Mouse (Mus musculus): ENCODE measurements around the gene Hbb-bt. TPM values are rescaled to one million over a fixed set of nuclear protein-coding genes. Genes with fewer than 3 reads are reported as not detected.
"Not testable (repeated sequence)": the region's sequence is repeated elsewhere in the genome, so short reads cannot be mapped to it uniquely, and the experiment has no call there.

Hbb-bt gene
- total RNA-seq (2022): 10 to 100 TPM; 11.6 to 30.4 (median 18.8) TPM

- no peak for DNase-seq (ENCODE audit: low spot score in 2 of 2)
These were observed at the start of gene Hbb-bt for GRCm38 (mm10) chr7:103813766-103814165. TSS of gene Hbb-bt (minus strand) at chr7:103813996.

DNA sequence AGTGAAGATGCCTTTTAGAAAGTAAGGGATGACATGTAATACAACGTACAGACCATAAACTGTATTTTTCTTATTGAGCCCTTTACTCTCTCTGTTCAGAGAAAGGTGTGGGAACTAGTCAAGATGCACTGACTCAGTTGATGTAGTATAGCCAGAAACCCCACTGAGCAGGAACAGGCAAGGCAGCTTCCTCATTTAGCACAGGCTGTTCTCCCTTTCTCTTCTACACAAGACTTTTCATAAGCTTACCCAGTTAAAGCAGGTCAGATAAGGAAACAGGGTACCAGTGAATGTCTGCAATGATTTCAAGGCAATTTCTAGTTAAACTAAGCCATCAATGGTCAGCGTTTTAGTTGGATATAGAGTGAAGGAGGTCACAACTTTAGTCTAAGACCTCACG is 47.7 kb upstream of the Hbb-bt start:
- DNase-seq (ENCODE audit: low spot score in 2 of 2): no peak

DNA sequence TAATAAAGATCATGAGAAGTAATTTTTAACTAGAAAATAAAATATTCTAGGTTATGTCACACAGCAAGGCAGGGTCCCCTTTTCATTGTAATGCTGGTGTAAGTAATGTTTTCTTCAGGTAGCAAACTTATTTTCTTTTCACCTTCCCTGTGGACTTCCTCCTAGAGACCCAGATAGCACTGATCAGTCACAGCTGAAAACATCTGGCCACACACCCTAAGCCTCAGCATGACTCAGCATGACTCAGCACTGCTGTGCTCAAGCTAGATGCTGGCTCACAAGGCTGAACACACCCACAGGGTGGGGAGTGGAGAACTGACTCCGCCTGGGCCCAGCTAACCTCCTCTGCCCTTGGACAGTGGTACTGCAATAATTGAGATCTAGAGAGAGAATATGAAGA is 47.1 kb upstream of the Hbb-bt start:
- DNase-seq (ENCODE audit: low spot score in 2 of 2): peak in 1 of 2 experiments; percentile 2

DNA sequence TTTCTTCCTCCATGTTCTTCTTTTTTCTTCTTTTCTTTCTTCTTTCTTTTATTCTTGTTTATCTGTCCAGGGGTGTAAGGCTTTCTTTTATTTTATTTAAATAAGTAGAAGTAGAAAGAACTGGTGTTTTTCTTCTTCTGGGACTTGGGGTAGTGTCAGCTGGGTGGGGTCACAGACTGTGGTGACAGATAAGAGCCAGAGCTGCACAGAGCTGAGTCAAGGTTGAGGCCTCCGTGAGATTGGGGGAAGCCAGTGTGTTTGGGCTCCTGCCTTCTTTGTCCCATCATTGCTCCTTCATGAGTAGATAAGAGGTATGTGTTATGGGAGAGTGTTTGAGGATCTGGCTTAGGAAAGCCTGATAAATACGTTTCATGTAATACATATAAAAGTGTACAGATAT is 45.3 kb upstream of the Hbb-bt start:
- DNase-seq (ENCODE audit: low spot score in 2 of 2): no peak

- DNase-seq (ENCODE audit: low spot score in 2 of 2): no peak
These were observed 40.9 kb upstream of the Hbb-bt start for GRCm38 (mm10) chr7:103854669-103855068.

GRCm38 (mm10) chr7:103853090-103853489 is 39.3 kb upstream of the Hbb-bt start, which contains the start of gene Hbb-y:
TSS of gene Hbb-y (minus strand) at chr7:103853216.
- no peak for DNase-seq (ENCODE audit: low spot score in 2 of 2)

GRCm38 (mm10) chr7:103844525-103845325 is 30.9 kb upstream of the Hbb-bt start:
- no peak for DNase-seq (ENCODE audit: low spot score in 2 of 2)

- no peak for DNase-seq (ENCODE audit: low spot score in 2 of 2)
These were observed 29.2 kb upstream of the Hbb-bt start, which contains the start of gene Hbb-bh1 for GRCm38 (mm10) chr7:103843034-103843433. TSS of gene Hbb-bh1 (minus strand) at chr7:103843164.

DNA sequence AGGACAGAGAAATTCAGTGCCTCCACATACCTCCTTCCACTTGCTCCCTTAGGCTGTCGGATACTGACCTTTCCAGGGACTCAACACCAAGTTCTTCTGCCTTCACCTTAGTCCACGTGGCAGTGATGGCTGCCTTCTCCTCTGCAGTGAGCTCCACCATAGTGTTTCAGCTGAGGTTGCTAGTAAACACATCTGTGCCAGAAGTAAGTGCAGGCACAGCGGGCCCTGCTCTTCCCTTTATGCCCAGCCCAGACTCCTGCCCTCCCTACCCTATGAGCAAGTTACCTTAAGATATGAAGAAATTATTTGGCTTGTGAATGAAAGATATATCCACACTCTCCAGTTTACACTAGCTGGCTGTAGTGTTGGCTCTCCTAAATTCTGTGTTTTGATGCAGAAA is 26.5 kb upstream of the Hbb-bt start, which contains the start of gene Hbb-bh2:
Hbb-bh2 (minus strand) TSS at position 253 of the 400 bp plus-strand sequence.
- no peak for DNase-seq (ENCODE audit: low spot score in 2 of 2)

DNA sequence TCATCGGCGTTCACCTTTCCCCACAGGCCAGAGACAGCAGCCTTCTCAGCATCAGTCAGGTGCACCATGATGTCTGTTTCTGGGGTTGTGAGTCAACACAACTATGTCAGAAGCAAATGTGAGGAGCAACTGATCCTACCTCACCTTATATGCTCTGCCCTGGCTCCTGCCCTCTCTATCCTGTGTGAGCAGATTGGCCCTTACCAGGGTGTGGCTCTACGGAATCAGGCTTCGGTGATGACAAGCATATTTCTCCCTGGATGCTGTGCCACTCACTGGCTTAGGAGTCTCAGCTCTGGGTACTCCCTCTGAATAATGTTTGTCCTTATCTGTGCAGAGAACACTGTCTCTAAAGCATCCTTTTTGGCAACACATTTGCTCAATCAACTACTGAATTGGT is 14.0 kb upstream of the Hbb-bt start, which contains the start of gene Hbb-bs:
Hbb-bs (minus strand) TSS at position 289 of the 400 bp plus-strand sequence.
- DNase-seq (ENCODE audit: low spot score in 2 of 2): no peak

DNA sequence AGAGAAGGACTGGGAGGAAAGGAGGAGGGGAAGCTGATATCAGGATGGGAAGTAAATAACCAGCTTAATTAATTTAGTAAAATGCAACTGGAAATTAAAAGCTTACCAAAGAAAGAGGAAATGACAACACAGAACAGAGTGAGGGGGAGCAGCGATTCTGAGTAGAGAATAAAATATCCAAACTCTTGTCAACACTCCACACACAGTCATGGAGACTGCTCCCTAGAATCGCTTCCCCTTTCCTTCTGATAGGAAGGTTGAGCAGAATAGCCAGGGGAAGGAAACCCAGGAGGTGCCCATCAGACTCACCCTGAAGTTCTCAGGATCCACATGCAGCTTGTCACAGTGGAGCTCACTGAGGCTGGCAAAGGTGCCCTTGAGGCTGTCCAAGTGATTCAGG is 13.3 kb upstream of the Hbb-bt start:
- not testable (repeated sequence) for DNase-seq (ENCODE audit: low spot score in 2 of 2)

- no peak for DNase-seq (ENCODE audit: low spot score in 2 of 2)
These were observed 12.6 kb upstream of the Hbb-bt start for GRCm38 (mm10) chr7:103826255-103826887.

DNA sequence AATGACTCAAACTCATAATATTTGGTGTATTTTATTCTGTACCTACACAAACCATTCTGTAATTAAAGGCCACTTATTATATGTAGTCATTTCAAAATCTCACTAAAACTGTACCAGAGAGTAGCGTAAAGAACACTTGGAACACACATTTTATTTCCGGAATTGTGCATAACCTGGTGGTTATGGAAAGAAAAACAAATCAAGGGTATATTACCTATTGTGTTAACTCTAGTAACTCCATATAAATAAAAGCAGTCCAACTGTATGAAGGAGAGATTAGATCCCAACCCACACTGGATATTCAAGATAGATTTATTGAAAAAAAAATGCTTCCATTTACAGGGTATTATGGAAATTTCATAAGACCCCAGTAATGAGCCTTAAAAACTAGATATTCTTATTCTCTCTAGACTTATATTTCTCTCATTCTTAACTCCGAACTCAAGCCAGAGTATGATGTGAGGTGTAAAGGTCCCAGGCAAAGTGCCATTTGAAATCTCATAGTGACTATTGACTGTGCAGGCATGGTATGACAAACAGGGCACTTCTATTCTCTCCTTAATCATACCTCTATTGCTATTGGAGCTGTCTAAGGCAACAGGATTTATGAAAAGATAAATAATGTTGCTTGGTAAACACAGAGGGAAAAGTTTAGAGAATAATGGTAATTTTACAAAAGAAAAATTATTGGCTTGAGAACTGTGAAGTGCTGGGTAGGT is 11.9 kb upstream of the Hbb-bt start:
- no peak for DNase-seq (ENCODE audit: low spot score in 2 of 2)

DNA sequence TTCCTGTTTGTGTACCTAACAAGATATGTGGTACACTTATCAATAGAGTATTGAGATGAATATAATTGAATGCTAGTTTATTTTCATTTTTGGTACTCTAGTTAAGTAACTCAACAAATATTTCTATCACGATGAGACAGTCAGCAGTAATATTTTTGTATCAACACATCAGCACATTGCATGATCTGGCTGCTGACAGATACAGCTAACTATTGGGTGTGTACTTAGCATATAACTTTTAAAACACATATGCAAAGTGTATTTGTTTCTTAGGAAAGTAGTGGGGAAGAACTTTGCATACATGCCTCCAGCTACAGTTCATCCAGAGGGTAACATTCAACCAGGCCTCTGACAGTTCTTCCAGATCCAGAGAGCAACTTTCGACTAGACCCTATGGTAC is 10.8 kb upstream of the Hbb-bt start:
- DNase-seq (ENCODE audit: low spot score in 2 of 2): no peak

- DNase-seq (ENCODE audit: low spot score in 2 of 2): not testable (repeated sequence)
These were observed 1.3 kb upstream of the Hbb-bt start for GRCm38 (mm10) chr7:103815085-103815484.

GRCm38 (mm10) chr7:103813152-103813551 is 644 bp downstream of the Hbb-bt start:
- not testable (repeated sequence) for DNase-seq (ENCODE audit: low spot score in 2 of 2)

DNA sequence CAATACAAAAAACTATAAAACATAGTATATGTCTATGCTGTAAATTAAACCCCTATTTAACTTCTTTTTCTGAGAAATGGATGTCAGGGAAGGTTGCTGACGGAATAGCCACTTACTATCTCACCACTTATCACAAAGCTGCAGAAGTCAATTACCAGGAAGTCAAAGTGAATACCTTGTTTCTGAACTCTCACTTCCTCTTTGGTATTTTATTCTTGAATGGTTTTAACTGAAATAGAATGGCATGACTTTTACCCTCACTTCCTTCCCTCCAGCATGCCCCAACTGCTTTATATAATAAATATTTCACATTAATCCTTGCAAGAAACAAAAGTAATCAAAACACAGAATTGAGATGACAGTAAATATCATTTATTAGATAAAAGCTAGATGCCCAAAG is 1.6 kb downstream of the Hbb-bt start:
- no peak for DNase-seq (ENCODE audit: low spot score in 2 of 2)

DNA sequence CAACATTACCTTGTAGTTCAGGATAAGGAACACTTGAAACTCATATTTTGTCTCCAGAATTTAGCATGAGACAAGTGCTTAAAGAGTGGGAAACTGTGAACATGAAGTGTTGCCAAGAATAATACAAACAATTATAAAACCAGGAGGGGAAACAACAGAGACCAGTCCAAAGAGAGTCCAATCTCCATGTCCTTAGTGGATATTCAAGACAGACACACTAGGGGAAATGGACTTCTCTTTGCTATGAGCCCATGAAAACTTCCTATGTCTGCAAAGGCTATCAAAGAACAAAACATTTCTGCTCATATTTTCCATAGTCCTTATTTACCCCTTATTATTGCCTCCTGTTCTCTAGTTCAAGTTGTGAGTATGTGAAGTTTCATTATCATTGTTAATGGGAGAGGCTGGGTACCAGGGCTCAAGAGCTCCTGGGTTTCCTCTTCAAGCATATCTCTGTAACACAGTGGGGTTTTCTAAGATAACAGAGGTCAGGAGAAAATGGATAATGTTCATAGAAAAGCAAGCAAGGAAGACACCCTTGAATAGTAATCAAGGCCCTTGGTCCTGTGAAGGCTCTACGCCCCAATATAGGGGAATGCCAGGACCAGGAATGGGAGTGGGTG is 2.5 kb downstream of the Hbb-bt start:
- DNase-seq (ENCODE audit: low spot score in 2 of 2): no peak

DNA sequence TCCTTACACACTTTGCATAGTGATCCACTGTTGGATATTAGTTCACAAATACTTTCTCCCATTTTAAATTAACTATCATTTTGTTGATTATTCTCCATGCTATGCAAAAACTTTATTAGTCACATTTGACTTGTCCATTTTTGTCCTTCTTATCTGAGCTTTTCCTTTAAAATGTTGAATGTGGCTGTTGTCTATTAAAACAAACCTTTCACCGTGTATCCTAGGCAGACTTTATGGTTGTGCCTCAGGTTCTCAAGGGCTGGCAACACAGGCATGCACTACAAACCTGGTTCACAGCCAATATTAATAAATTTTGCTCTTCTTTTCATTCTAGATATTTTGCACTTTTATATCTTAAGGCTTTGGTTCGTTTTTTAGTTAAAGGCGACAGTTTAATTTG is 3.0 kb downstream of the Hbb-bt start:
- DNase-seq (ENCODE audit: low spot score in 2 of 2): no peak

- no peak for DNase-seq (ENCODE audit: low spot score in 2 of 2)
These were observed 3.5 kb downstream of the Hbb-bt start for GRCm38 (mm10) chr7:103810296-103810695.

DNA sequence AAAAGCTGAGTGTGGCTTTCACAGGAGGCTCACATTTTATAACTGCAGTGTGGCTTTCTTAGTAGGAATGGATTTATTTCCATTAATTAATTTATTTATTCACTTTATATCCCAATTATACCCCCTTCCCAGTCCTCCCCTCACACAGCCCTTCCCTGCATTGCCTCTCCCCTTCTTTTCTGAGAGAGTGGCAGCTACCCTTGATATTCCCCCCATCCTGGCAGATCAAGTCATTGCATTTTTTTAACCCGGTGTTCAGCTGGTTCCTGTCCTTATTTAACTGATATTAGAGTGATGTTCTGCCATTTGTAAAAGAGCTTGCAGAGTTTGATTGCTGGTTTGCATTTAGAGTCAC is 4.0 kb downstream of the Hbb-bt start:
- no peak for DNase-seq (ENCODE audit: low spot score in 2 of 2)
